In the genomic region with DNA sequence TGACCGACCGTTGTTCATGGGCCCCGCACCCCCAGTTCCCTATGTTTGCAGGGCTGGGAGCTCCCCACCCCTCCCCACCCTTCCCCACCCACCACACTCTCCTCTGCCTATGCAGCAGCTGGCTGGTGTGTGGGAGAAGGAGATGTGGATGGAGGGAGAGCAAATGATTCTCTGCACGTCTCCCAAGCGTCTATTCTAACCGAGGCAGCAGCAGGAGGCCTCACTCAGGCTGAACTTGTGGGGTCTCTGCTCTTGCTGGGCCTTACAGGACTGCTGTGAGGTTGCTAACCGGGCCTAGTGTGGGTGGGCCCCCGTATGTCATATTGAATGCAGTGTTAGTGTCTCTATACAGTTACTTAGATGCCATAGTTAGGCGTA, we compare ENCODE assay signal across 9 mouse cellular contexts. TPM values are rescaled to one million over a fixed set of nuclear protein-coding genes. Genes with fewer than 3 reads are reported as not detected.
A peak's percentile ranks its signal among the peaks of the same experiment; 100 is the strongest.
DNase-seq lines count a peak whose midpoint lies in the region; ATAC-seq and TF ChIP-seq lines count a peak whose summit lies in the region.
"Had no signal": no experiment of that assay in that cellular context is flagged by ENCODE, and none has a peak within 500 bp of the region (broad histone marks: within the 10 kb centered on the region; RNA-seq: fewer than 3 reads in every experiment).

No protein-coding gene starts in this region.

- peaks cover 34% of the 10 kb centered on the region for H3K4me1 ChIP-seq in heart, embryonic 11.5 days (ENCODE audit: control insufficient read depth, insufficient read depth, low read length)
- H3K4me1 ChIP-seq in liver, adult 2 months (ENCODE audit: control insufficient read depth, insufficient read depth, low read length): peaks cover 2% of the 10 kb centered on the region
- peaks cover 22% of the 10 kb centered on the region for H3K4me1 ChIP-seq in embryonic facial prominence, embryonic 12.5 days
- peaks cover 14 to 17% of the 10 kb centered on the region in 2 experiments for H3K4me1 ChIP-seq in liver, embryonic 14.5 days (replicated peaks; ENCODE audit: control insufficient read depth in 2 of 2, insufficient read depth in 2 of 2, low read length in 1 of 2)

- no peaks in the 10 kb centered on the region for H3K27me3 ChIP-seq in heart, embryonic 11.5 days (ENCODE audit: control insufficient read depth, insufficient read depth, low read length)
- H3K27me3 ChIP-seq in liver, adult 2 months (ENCODE audit: control insufficient read depth, insufficient read depth, low read length): no peaks in the 10 kb centered on the region
- no peaks in the 10 kb centered on the region for H3K27me3 ChIP-seq in embryonic facial prominence, embryonic 12.5 days
- H3K27me3 ChIP-seq in liver, embryonic 14.5 days (ENCODE audit: control insufficient read depth, insufficient read depth, low read length): no peaks in the 10 kb centered on the region

- no peaks in the 10 kb centered on the region for H3K36me3 ChIP-seq in heart, embryonic 11.5 days (ENCODE audit: control insufficient read depth, insufficient read depth, low read length)
- no peaks in the 10 kb centered on the region for H3K36me3 ChIP-seq in liver, adult 2 months (ENCODE audit: control insufficient read depth, insufficient read depth, low read length)
- no peaks in the 10 kb centered on the region for H3K36me3 ChIP-seq in embryonic facial prominence, embryonic 12.5 days
- H3K36me3 ChIP-seq in liver, embryonic 14.5 days (replicated peaks; ENCODE audit: control insufficient read depth, insufficient read depth, low read depth): no peaks in the 10 kb centered on the region

- peak overlapping the region; percentile 83 for H3K4me2 ChIP-seq in heart, embryonic 11.5 days
- H3K4me2 ChIP-seq in embryonic facial prominence, embryonic 12.5 days (replicated peaks): no peak overlapping the region; the same call in 1 of the 2 replicates
- H3K4me2 ChIP-seq in liver, embryonic 14.5 days (ENCODE audit: low read depth): peak overlapping the region; percentile 57

- H3K4me3 ChIP-seq in heart, embryonic 11.5 days (ENCODE audit: low read depth, low read length): peak overlapping the region; percentile 11
- no peak overlapping the region for H3K4me3 ChIP-seq in liver, adult 2 months (ENCODE audit: insufficient read depth, low read depth, low read length)
- no peak overlapping the region for H3K4me3 ChIP-seq in embryonic facial prominence, embryonic 12.5 days
- H3K4me3 ChIP-seq in liver, embryonic 14.5 days (ENCODE audit: insufficient read depth in 1 of 2, low read depth in 2 of 2, low read length in 2 of 2): no peak overlapping the region

- no peak for TF ChIP-seq CTCF in liver, adult 2 months (IDR thresholded peaks at IDR 0.05; ENCODE audit: low read depth, low read length)
- TF ChIP-seq CTCF in liver, embryonic 14.5 days (IDR thresholded peaks at IDR 0.05; ENCODE audit: low read depth): no peak

- H3K27ac ChIP-seq in heart, embryonic 11.5 days (ENCODE audit: low read depth, low read length): peak overlapping the region; percentile 97
- peak overlapping the region; percentile 36 for H3K27ac ChIP-seq in liver, adult 2 months (replicated peaks; ENCODE audit: insufficient read depth, low read depth, low read length)
- H3K27ac ChIP-seq in embryonic facial prominence, embryonic 12.5 days: peak overlapping the region; percentile 78
- H3K27ac ChIP-seq in liver, embryonic 14.5 days: no peak overlapping the region

- peak overlapping the region; percentile 58 for H3K9ac ChIP-seq in heart, embryonic 11.5 days (ENCODE audit: low read depth, low read length)
- H3K9ac ChIP-seq in liver, adult 2 months (ENCODE audit: low read depth, low read length): peak overlapping the region; percentile 17; the same call in 1 of the 2 replicates
- no peak overlapping the region; the same call in 1 of the 2 replicates for H3K9ac ChIP-seq in embryonic facial prominence, embryonic 12.5 days
- no peak overlapping the region for H3K9ac ChIP-seq in liver, embryonic 14.5 days (replicated peaks)

- DNase-seq in heart, postnatal 14 days: no peak
- DNase-seq in liver, adult 2 months (ENCODE audit: extremely low read depth, low read depth, low spot score): no peak
- DNase-seq in liver: no peak
- DNase-seq in liver, embryonic 14.5 days (ENCODE audit: low read depth in 3 of 3, low spot score in 3 of 3): no peak
- no peak for DNase-seq in adrenal gland, postnatal 25 days
- no peak for DNase-seq in spleen, adult 12 weeks (ENCODE audit: low spot score)
- DNase-seq: cerebellum, adult 11-12 months had no signal

- intact Hi-C loops in heart, postnatal 14 days (cut with DNase I): no loop called here

- H3K9me3 ChIP-seq in heart, embryonic 11.5 days (replicated peaks; ENCODE audit: control insufficient read depth, low read length): no peaks in the 10 kb centered on the region
- H3K9me3 ChIP-seq in embryonic facial prominence, embryonic 12.5 days: no peaks in the 10 kb centered on the region
- no peaks in the 10 kb centered on the region for H3K9me3 ChIP-seq in liver, embryonic 14.5 days (ENCODE audit: control insufficient read depth, low read length)

- no peak for ATAC-seq in heart, embryonic 11.5 days (replicated peaks; ENCODE audit: insufficient number of reproducible peaks, low FRiP score, low TSS enrichment)
- no peak for ATAC-seq in embryonic facial prominence, embryonic 12.5 days (ENCODE audit: insufficient number of reproducible peaks, insufficient read depth, low FRiP score, low TSS enrichment)
- no peak for ATAC-seq in liver, embryonic 14.5 days (ENCODE audit: insufficient read depth)

- WGBS in heart, embryonic 11.5 days (ENCODE audit: insufficient replicate concordance): 31% methylated on average over 9 of the region's 9 CpGs
- 67% methylated on average over 9 of the region's 9 CpGs for WGBS in liver, adult 2 months
- WGBS in embryonic facial prominence, embryonic 12.5 days: 66% methylated on average over 9 of the region's 9 CpGs
- 68% methylated on average over 9 of the region's 9 CpGs for WGBS in liver, embryonic 14.5 days (ENCODE audit: insufficient replicate concordance)

- H3K79me2 ChIP-seq in liver, adult 2 months (ENCODE audit: control insufficient read depth, insufficient read depth, low read length): peaks cover 50% of the 10 kb centered on the region

- no peak for TF ChIP-seq POLR2A in liver, adult 2 months (IDR thresholded peaks at IDR 0.05; ENCODE audit: extremely low read depth, insufficient read depth, low read length)

- TF ChIP-seq EP300 in liver, embryonic 14.5 days (IDR thresholded peaks at IDR 0.05; ENCODE audit: low read depth): no peak

RNA-seq across cellular contexts. Expression of a gene that starts 12.9 kb away (rescaled TPM):
- 0.55 and 0.87 TPM in 2 replicates for polyA plus RNA-seq in heart, embryonic 11.5 days (2014; fragmentation: Nextera tagmentation; extraction: Ambion mirVana)
- not detected for total RNA-seq in heart, postnatal 14 days (2021)
- not detected in 2 replicates for total RNA-seq in liver, adult 2 months (2014; rRNA removed)
- polyA plus RNA-seq in liver, adult 2 months (2012; rRNA removed): not detected in 2 replicates
- polyA plus RNA-seq in embryonic facial prominence, embryonic 12.5 days (2016; fragmentation: Nextera tagmentation; extraction: Ambion mirVana): 1.4 and 2.6 TPM in 2 replicates
- polyA plus RNA-seq in liver, embryonic 14.5 days (2012; rRNA removed): not detected in 2 replicates
- 0.11 and 0.18 TPM in 2 replicates for polyA plus RNA-seq in liver, embryonic 14.5 days (2014; fragmentation: Nextera tagmentation; extraction: Ambion mirVana)
- not detected in 2 replicates for total RNA-seq in adrenal gland, postnatal 25 days (2021)

RNA-seq across cellular contexts. Expression of a gene that starts 37.4 kb away (rescaled TPM):
- 94.0 and 96.7 TPM in 2 replicates for polyA plus RNA-seq in heart, embryonic 11.5 days (2014; fragmentation: Nextera tagmentation; extraction: Ambion mirVana)
- total RNA-seq in heart, postnatal 14 days (2021): 100 to 1,000 TPM; 252 to 259 TPM
- total RNA-seq in liver, adult 2 months (2014; rRNA removed): 28.6 and 33.7 TPM in 2 replicates
- polyA plus RNA-seq in liver, adult 2 months (2012; rRNA removed): 33.8 and 42.0 TPM in 2 replicates
- 33.2 and 35.0 TPM in 2 replicates for polyA plus RNA-seq in embryonic facial prominence, embryonic 12.5 days (2016; fragmentation: Nextera tagmentation; extraction: Ambion mirVana)
- polyA plus RNA-seq in liver, embryonic 14.5 days (2012; rRNA removed): 10.6 and 15.4 TPM in 2 replicates
- 13.5 and 14.3 TPM in 2 replicates for polyA plus RNA-seq in liver, embryonic 14.5 days (2014; fragmentation: Nextera tagmentation; extraction: Ambion mirVana)
- 60.7 and 84.2 TPM in 2 replicates for total RNA-seq in adrenal gland, postnatal 25 days (2021)

Comparison
In these comparisons a context has a peak if more than half of its experiments do, and no peak if none do; other contexts are left out.
1. H3K9ac ChIP-seq: peak in heart, embryonic 11.5 days (single experiment) and liver, adult 2 months (single experiment); none in embryonic facial prominence, embryonic 12.5 days (single experiment) and liver, embryonic 14.5 days (single experiment).